Mouse (Mus musculus) heart, adult 9 months (tissue): Measurements from ENCODE around the gene Gm20838.
"Not testable (repeated sequence)": the region's sequence is repeated elsewhere in the genome, so short reads cannot be mapped to it uniquely, and the experiment has no call there.

Source experiments
- DNase-seq, 2 experiments: peaks; one replicate each; pipeline ENCODE4 v3.0.0; 2022; ENCODE audit warnings: low spot score in 2 of 2

The Gm20838 gene

DNA sequence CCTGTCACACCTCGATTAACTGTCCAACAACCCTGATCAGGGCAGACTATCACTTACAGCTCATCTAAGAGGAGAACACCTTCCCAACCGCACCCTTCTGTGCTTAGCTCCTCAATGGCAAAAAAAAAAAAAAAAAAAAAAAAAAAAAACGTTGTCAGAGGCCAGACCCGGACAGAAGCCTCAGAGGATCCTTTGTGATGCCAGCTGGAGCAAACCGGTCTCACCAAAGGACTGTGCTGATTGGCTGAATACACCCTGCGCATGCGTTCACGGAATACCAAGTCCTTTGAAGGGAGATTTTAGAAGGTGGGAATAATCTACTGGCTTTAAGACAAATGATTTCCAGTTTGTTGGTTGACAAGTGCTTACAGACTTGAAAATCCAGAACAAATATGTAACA, at the start of gene Gm20838:
TSS of gene Gm20838 (minus strand) at position 101 of the 400 bp plus-strand sequence.
- not testable (repeated sequence) for DNase-seq
